Mouse (Mus musculus): ENCODE results near the gene Fam193b.

Gene Fam193b

GRCm38 (mm10) chr13:55494883-55495621, 75.9 kb downstream of the Fam193b start:
- peak; percentile 78 to 80 for DNase-seq

- no peak for DNase-seq
Measured at GRCm38 (mm10) chr13:55494257-55494656, 76.7 kb downstream of the Fam193b start.

All from cerebellum, adult 18-20 months (tissue).